Mouse (Mus musculus): Measurements from ENCODE around the gene Map3k4. TPM values are rescaled to one million over a fixed set of nuclear protein-coding genes. Genes with fewer than 3 reads are reported as not detected.

Gene Map3k4
- total RNA-seq, 2 experiments from 2014 or later = 0.77 to 6.3 TPM

- ATAC-seq (replicated peaks; ENCODE audit: low FRiP score, poor library complexity, severe bottlenecking) = no peak
These were observed 41.9 kb downstream of the Map3k4 start for GRCm38 (mm10) chr17:12276496-12277200.

- ATAC-seq (replicated peaks; ENCODE audit: low FRiP score, poor library complexity, severe bottlenecking) = no peak
These were observed 42.8 kb downstream of the Map3k4 start for GRCm38 (mm10) chr17:12275756-12276155.

GRCm38 (mm10) chr17:12273032-12273431, 45.6 kb downstream of the Map3k4 start:
- no peak for ATAC-seq (replicated peaks; ENCODE audit: low FRiP score, poor library complexity, severe bottlenecking)

- no peak for ATAC-seq (replicated peaks; ENCODE audit: low FRiP score, poor library complexity, severe bottlenecking)
These were observed 46.8 kb downstream of the Map3k4 start for GRCm38 (mm10) chr17:12271805-12272204.

- ATAC-seq (replicated peaks; ENCODE audit: low FRiP score, poor library complexity, severe bottlenecking) = no peak
These were observed 50.1 kb downstream of the Map3k4 start for GRCm38 (mm10) chr17:12268538-12268937.

- no peak for ATAC-seq (replicated peaks; ENCODE audit: low FRiP score, poor library complexity, severe bottlenecking)
These were observed 50.5 kb downstream of the Map3k4 start for GRCm38 (mm10) chr17:12268091-12268490.

GRCm38 (mm10) chr17:12265969-12266925, 52.3 kb downstream of the Map3k4 start:
- ATAC-seq (replicated peaks; ENCODE audit: low FRiP score, poor library complexity, severe bottlenecking) = no peak; the same call in 1 of the 2 replicates

GRCm38 (mm10) chr17:12264293-12264692, 54.3 kb downstream of the Map3k4 start:
- no peak for ATAC-seq (replicated peaks; ENCODE audit: low FRiP score, poor library complexity, severe bottlenecking)

GRCm38 (mm10) chr17:12263787-12264186, 54.8 kb downstream of the Map3k4 start:
- ATAC-seq (replicated peaks; ENCODE audit: low FRiP score, poor library complexity, severe bottlenecking) = no peak

- no peak for ATAC-seq (replicated peaks; ENCODE audit: low FRiP score, poor library complexity, severe bottlenecking)
These were observed 55.7 kb downstream of the Map3k4 start for GRCm38 (mm10) chr17:12262851-12263250.

GRCm38 (mm10) chr17:12261887-12262286, 56.7 kb downstream of the Map3k4 start:
- no peak for ATAC-seq (replicated peaks; ENCODE audit: low FRiP score, poor library complexity, severe bottlenecking)

GRCm38 (mm10) chr17:12261376-12261775, 57.2 kb downstream of the Map3k4 start:
- no peak for ATAC-seq (replicated peaks; ENCODE audit: low FRiP score, poor library complexity, severe bottlenecking)

- ATAC-seq (replicated peaks; ENCODE audit: low FRiP score, poor library complexity, severe bottlenecking) = no peak
These were observed 58.6 kb downstream of the Map3k4 start for GRCm38 (mm10) chr17:12259957-12260356.

GRCm38 (mm10) chr17:12258517-12258916, 60.1 kb downstream of the Map3k4 start:
- ATAC-seq (replicated peaks; ENCODE audit: low FRiP score, poor library complexity, severe bottlenecking) = no peak

GRCm38 (mm10) chr17:12256142-12256541, 62.5 kb downstream of the Map3k4 start:
- no peak for ATAC-seq (replicated peaks; ENCODE audit: low FRiP score, poor library complexity, severe bottlenecking)

- ATAC-seq (replicated peaks; ENCODE audit: low FRiP score, poor library complexity, severe bottlenecking) = no peak
These were observed 68.0 kb downstream of the Map3k4 start for GRCm38 (mm10) chr17:12250581-12250980.

- ATAC-seq (replicated peaks; ENCODE audit: low FRiP score, poor library complexity, severe bottlenecking) = peak; percentile 60; the same call in 1 of the 2 replicates
These were observed 68.7 kb downstream of the Map3k4 start for GRCm38 (mm10) chr17:12249783-12250504.

- ATAC-seq (replicated peaks; ENCODE audit: low FRiP score, poor library complexity, severe bottlenecking) = no peak
These were observed 77.9 kb downstream of the Map3k4 start for GRCm38 (mm10) chr17:12240701-12241100.

GRCm38 (mm10) chr17:12232724-12233123, 85.9 kb downstream of the Map3k4 start:
- ATAC-seq (replicated peaks; ENCODE audit: low FRiP score, poor library complexity, severe bottlenecking) = no peak

GRCm38 (mm10) chr17:12231087-12231486, 87.5 kb downstream of the Map3k4 start:
- ATAC-seq (replicated peaks; ENCODE audit: low FRiP score, poor library complexity, severe bottlenecking) = no peak
